In genomic region chr2:164455421-164456190, GRCm38 (mm10) we compare ENCODE assay signal across 12 mouse cellular contexts. TPM values are rescaled to one million over a fixed set of nuclear protein-coding genes. Genes with fewer than 3 reads are reported as not detected.
A peak's percentile ranks its signal among the peaks of the same experiment; 100 is the strongest.
DNase-seq lines count a peak whose midpoint lies in the region; ATAC-seq and TF ChIP-seq lines count a peak whose summit lies in the region.
"Had no signal": no experiment of that assay in that cellular context is flagged by ENCODE, and none has a peak within 500 bp of the region (broad histone marks: within the 10 kb centered on the region; RNA-seq: fewer than 3 reads in every experiment).

No protein-coding gene starts in this region.

- peak; percentile 45 for DNase-seq in kidney, adult 18-20 months
- no peak for DNase-seq in kidney, adult 11 months
- DNase-seq in kidney, adult 9 months = peak; percentile 60
- DNase-seq in embryo, embryonic 10 days (ENCODE audit: low spot score) = no peak
- DNase-seq in embryo, embryonic 11 days = no peak
- DNase-seq in frontal cortex, postnatal 14 days (ENCODE audit: low spot score in 2 of 2) = no peak
- DNase-seq: cerebellum, adult 8-10 months had no signal

- no peak for TF ChIP-seq CTCF in embryonic fibroblast, embryonic 13.5 days (IDR thresholded peaks at IDR 0.05; ENCODE audit: borderline replicate concordance, insufficient read depth, low read length)

- peak overlapping the region; percentile 98 for H3K27ac ChIP-seq in embryonic fibroblast, embryonic 13.5 days (ENCODE audit: insufficient read depth, low read length)
- peak overlapping the region; percentile 2; the same call in 1 of the 2 replicates for H3K27ac ChIP-seq in stomach, embryonic 14.5 days (ENCODE audit: low read length)
- H3K27ac ChIP-seq: hindbrain, embryonic 14.5 days; limb, embryonic 12.5 days had no signal

- H3K4me2 ChIP-seq in stomach, embryonic 14.5 days (replicated peaks; ENCODE audit: low read depth, low read length) = no peak overlapping the region
- H3K4me2 ChIP-seq: hindbrain, embryonic 14.5 days; limb, embryonic 12.5 days had no signal

- TF ChIP-seq POLR2A in embryonic fibroblast, embryonic 13.5 days (IDR thresholded peaks at IDR 0.05; ENCODE audit: low read depth, low read length) = no peak

- no peak overlapping the region for H3K4me3 ChIP-seq in embryonic fibroblast, embryonic 13.5 days (ENCODE audit: insufficient read depth, low read length)
- no peak overlapping the region for H3K4me3 ChIP-seq in stomach, embryonic 14.5 days (ENCODE audit: low read depth, low read length)
- H3K4me3 ChIP-seq: limb, embryonic 12.5 days had no signal

- no peaks in the 10 kb centered on the region for H3K36me3 ChIP-seq in stomach, embryonic 14.5 days (ENCODE audit: control insufficient read depth, insufficient read depth, low read length)
- H3K36me3 ChIP-seq: limb, embryonic 12.5 days had no signal

- 67% methylated on average over 6 of the region's 6 CpGs for WGBS in stomach, embryonic 14.5 days

- H3K27me3 ChIP-seq in stomach, embryonic 14.5 days (ENCODE audit: control insufficient read depth, insufficient read depth, low read length) = no peaks in the 10 kb centered on the region
- H3K27me3 ChIP-seq: limb, embryonic 12.5 days had no signal

- peaks cover 16% of the 10 kb centered on the region for H3K4me1 ChIP-seq in embryonic fibroblast, embryonic 13.5 days (ENCODE audit: control insufficient read depth, insufficient read depth, low read length)
- peaks cover 21% of the 10 kb centered on the region for H3K4me1 ChIP-seq in stomach, embryonic 14.5 days (ENCODE audit: control insufficient read depth, insufficient read depth, low read length)

- ATAC-seq in stomach, embryonic 14.5 days (ENCODE audit: insufficient number of reproducible peaks, insufficient read depth, low FRiP score, low read depth) = no peak

- H3K9ac ChIP-seq in stomach, embryonic 14.5 days (replicated peaks; ENCODE audit: low read depth, low read length) = no peak overlapping the region
- H3K9ac ChIP-seq: hindbrain, embryonic 14.5 days; limb, embryonic 12.5 days had no signal

- no peaks in the 10 kb centered on the region for H3K9me3 ChIP-seq in stomach, embryonic 14.5 days (ENCODE audit: control insufficient read depth, low read depth, low read length)
- H3K9me3 ChIP-seq: limb, embryonic 12.5 days had no signal

RNA-seq across cellular contexts. Expression of gene Sys1, which starts 1.2 kb away (rescaled TPM):
- polyA plus RNA-seq in embryonic fibroblast, embryonic 13.5 days (2011; ENCODE audit: insufficient read length, low read depth, missing spikeins) = 23.1 and 23.6 TPM in 2 replicates
- polyA plus RNA-seq in stomach, embryonic 14.5 days (2014; fragmentation: Nextera tagmentation; extraction: Ambion mirVana) = 65.0 and 67.6 TPM in 2 replicates

RNA-seq across cellular contexts. Expression of gene Gm20458, which starts 5.2 kb away (rescaled TPM):
- 4.1 and 5.8 TPM in 2 replicates for polyA plus RNA-seq in embryonic fibroblast, embryonic 13.5 days (2011; ENCODE audit: insufficient read length, low read depth, missing spikeins)
- 7.0 and 19.1 TPM in 2 replicates for polyA plus RNA-seq in stomach, embryonic 14.5 days (2014; fragmentation: Nextera tagmentation; extraction: Ambion mirVana)

RNA-seq across cellular contexts. Expression of gene Sdc4, which starts 11.9 kb away (rescaled TPM):
- polyA plus RNA-seq in embryonic fibroblast, embryonic 13.5 days (2011; ENCODE audit: insufficient read length, low read depth, missing spikeins) = 242 and 248 TPM in 2 replicates
- 104 and 120 TPM in 2 replicates for polyA plus RNA-seq in stomach, embryonic 14.5 days (2014; fragmentation: Nextera tagmentation; extraction: Ambion mirVana)

RNA-seq across cellular contexts. Expression of gene Trp53tg5, which starts 17.9 kb away (rescaled TPM):
- polyA plus RNA-seq in embryonic fibroblast, embryonic 13.5 days (2011; ENCODE audit: insufficient read length, low read depth, missing spikeins) = not detected in 2 replicates
- not detected in 2 replicates for polyA plus RNA-seq in stomach, embryonic 14.5 days (2014; fragmentation: Nextera tagmentation; extraction: Ambion mirVana)
- polyA plus RNA-seq: limb, embryonic 12.5 days; neural tube, embryonic 11.5 days had no signal

RNA-seq across cellular contexts. Expression of gene Dbndd2, which starts 30.3 kb away (rescaled TPM):
- 13.8 and 19.0 TPM in 2 replicates for polyA plus RNA-seq in embryonic fibroblast, embryonic 13.5 days (2011; ENCODE audit: insufficient read length, low read depth, missing spikeins)
- polyA plus RNA-seq in stomach, embryonic 14.5 days (2014; fragmentation: Nextera tagmentation; extraction: Ambion mirVana) = 8.8 and 17.9 TPM in 2 replicates

Comparison
In these comparisons a context has a peak if more than half of its experiments do, and no peak if none do; other contexts are left out.
1. DNase-seq: peak in kidney, adult 18-20 months (single experiment) and kidney, adult 9 months (single experiment); none in kidney, adult 11 months (single experiment), embryo, embryonic 10 days (single experiment), embryo, embryonic 11 days (single experiment) and frontal cortex, postnatal 14 days (0 of 2).